Mouse (Mus musculus) adrenal gland, postnatal 10 days (tissue): ENCODE data around the gene Tuft1. TPM values are rescaled to one million over a fixed set of nuclear protein-coding genes. Genes with fewer than 3 reads are reported as not detected.
A peak's percentile ranks its signal among the peaks of the same experiment; 100 is the strongest.
"Not testable (repeated sequence)": the region's sequence is repeated elsewhere in the genome, so short reads cannot be mapped to it uniquely, and the experiment has no call there.

ENCODE experiments used
- DNase-seq: peaks from one replicate; pipeline ENCODE4 v3.0.0; 2021; ENCODE audit warnings: mixed read lengths
- long read RNA-seq, 2 experiments: library from polyadenylated mRNA; stranded (forward); transcript quantifications; one replicate each; pipeline ENCODE4 v2.0.0; 2021
- total RNA-seq, 2 experiments: library from RNA; stranded (reverse); gene quantifications; 2 replicates each; pipeline ENCODE4 v1.2.3; 2021

Gene Tuft1
- total RNA-seq = 1 to 10 TPM; 6.9 to 7.2 TPM
- long read RNA-seq, experiment 1, partial matches to known transcripts = 1 of 12 reads
- long read RNA-seq, experiment 1, other reads (novel, unspliced or antisense) = 8 of 12 reads
- long read RNA-seq, experiment 2, partial matches to known transcripts = 1 of 10 reads
- long read RNA-seq, experiment 2, other reads (novel, unspliced or antisense) = 3 of 10 reads

DNA sequence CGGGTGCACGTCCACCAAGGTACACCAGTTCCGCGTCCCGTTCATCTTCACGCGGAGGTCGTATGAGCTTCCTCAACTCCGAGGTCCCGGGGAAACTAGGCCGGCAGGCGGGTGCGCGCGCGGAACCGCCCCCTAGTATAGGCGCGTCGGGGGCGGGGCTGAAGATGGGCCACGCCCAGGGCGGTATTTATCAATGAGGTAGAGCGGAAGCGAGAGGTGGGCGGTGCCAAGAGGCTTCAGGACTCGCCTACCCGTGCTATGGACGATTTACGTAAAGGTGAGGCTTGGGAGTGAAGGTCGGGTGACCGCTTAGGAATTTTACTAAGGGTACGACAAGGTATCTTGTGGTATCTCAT is at the start of gene Tuft1:
Gene Tuft1, minus strand, starts transcription at position 133 of the 356 bp plus-strand sequence.
- peak; percentile 86 for DNase-seq

- peak; percentile 29 for DNase-seq
Measured at GRCm38 (mm10) chr3:94703364-94703763, 44.7 kb upstream of the Tuft1 start.

- no peak for DNase-seq
Measured at GRCm38 (mm10) chr3:94702856-94703255, 44.2 kb upstream of the Tuft1 start.

GRCm38 (mm10) chr3:94702163-94702810 is 43.6 kb upstream of the Tuft1 start:
- DNase-seq = not testable (repeated sequence)

DNA sequence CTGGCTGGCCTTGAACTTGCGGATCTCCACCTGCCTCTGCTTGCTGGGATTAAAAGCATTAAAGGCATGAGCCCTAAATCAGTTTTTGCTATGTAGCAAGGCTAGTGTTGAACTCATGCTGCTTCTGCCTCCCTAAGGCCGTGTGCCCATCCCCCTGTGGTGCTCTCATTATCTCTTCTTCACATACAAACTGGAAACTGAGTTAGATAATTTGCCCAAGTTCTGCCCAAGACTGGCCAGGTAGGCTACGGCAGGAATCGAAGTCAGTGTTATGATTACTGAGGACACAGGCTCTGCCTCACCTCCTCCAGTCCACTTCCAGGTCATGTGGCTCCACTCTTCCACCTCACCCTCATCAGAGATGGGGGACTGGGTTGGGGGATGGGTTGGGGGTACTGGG is 37.6 kb upstream of the Tuft1 start:
- not testable (repeated sequence) for DNase-seq

GRCm38 (mm10) chr3:94695591-94695990 is 36.9 kb upstream of the Tuft1 start:
- DNase-seq = not testable (repeated sequence)

DNA sequence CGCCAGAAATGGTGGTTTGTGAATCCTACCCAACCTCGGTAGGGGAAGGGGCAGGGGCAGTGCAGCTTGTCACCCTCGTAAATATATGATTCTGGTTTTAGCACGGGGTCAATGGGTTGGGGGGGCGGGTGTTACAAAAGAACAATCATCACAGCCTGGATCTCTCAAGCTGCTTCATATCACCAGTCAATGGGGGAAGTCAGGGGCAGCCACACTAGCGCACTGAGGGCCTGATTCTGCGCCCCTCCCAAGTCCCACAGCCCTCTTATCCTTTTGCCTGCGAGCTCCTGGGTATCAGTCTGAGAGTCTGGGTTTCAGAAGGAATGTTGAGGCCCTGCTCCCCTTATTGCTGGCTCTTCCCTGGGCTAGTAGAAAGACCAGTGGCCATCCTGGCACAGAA is 35.2 kb upstream of the Tuft1 start:
- DNase-seq = not testable (repeated sequence)

DNA sequence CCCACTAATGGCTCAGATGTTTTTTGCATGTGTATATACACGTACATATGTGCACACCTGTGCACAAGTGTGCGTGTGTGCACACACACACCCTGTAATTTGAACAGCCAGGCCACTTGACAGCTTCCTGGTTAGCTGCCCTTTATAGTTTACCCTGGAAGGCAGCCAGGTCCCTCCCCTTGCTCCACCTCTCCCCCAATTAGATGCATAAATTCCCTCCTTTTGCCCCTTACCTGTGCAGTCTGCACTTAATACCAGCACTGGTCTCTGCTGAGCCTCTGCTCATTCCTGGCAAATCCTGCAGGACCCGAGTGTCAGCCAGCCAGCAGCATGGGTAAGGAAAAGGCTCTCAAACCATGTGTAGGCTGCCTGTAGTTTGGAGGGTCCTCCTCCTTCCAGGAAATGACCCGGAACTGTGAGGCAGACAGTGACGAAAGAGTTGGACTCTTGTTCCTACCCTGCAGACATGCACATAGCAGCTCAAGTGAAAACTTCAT is 34.7 kb upstream of the Tuft1 start, which contains the start of gene Selenbp2:
Gene Selenbp2, plus strand, starts transcription at position 228 of the 497 bp plus-strand sequence.
- no peak for DNase-seq

DNA sequence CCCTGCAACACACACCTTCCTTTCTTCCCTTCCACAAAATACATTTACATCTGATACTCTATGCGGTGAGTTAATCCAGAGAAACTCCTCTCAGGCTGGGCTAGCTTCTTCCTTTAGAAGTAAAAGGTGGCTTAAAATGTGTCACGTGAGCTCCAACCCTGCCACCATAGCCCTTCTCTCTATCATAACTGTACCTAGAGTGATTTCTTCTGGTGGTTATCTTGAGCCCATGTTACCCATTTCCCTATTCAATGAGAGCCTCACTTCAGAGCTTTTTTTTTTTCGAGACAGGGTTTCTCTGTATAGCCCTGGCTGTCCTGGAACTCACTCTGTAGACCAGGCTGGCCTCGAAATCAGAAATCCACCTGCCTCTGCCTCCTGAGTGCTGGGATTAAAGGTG is 33.0 kb upstream of the Tuft1 start:
- not testable (repeated sequence) for DNase-seq

GRCm38 (mm10) chr3:94690616-94691247 is 32.1 kb upstream of the Tuft1 start:
- DNase-seq = no peak

DNA sequence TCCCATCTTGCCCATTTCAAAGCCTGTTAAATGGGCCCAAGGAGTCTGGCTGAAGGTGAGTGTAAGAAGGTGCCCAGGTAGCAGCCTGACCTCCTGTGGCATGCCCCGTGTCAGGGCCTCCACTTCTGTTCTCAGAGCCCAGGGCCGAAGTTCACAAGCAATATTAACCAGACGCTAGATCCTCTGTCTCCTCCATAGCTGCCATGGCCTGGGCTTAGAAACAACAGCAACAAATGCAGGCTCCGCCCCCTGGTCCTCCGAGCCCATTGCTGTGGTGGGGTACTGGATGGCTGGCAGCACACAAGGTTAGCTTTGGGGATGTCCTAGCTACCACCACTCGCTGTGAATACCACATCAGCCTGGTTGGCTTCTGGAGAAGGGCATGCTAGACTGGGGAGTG is 31.5 kb upstream of the Tuft1 start:
- DNase-seq = not testable (repeated sequence)

DNA sequence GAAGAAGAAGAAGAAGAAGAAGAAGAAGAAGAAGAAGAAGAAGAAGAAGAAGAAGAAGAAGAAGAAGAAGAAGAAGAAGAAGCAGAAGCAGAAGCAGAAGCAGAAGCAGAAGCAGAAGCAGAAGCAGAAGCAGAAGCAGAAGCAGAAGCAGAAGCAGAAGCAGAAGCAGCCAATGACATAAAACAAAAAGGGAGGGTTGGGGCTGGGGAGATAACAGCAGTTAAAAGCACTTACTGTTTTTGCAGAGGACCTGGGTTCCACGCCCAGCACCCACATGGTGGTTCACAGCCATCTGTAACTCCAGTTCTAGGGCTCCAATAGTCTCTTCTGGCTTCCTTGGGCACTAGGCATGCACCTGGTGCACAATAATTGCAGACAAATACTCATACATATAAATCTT is 30.5 kb upstream of the Tuft1 start:
- not testable (repeated sequence) for DNase-seq

GRCm38 (mm10) chr3:94688698-94689097 is 30.0 kb upstream of the Tuft1 start:
- not testable (repeated sequence) for DNase-seq

- DNase-seq = not testable (repeated sequence)
Measured at GRCm38 (mm10) chr3:94685989-94686772, 27.5 kb upstream of the Tuft1 start.

GRCm38 (mm10) chr3:94683646-94684045 is 25.0 kb upstream of the Tuft1 start:
- DNase-seq = no peak

DNA sequence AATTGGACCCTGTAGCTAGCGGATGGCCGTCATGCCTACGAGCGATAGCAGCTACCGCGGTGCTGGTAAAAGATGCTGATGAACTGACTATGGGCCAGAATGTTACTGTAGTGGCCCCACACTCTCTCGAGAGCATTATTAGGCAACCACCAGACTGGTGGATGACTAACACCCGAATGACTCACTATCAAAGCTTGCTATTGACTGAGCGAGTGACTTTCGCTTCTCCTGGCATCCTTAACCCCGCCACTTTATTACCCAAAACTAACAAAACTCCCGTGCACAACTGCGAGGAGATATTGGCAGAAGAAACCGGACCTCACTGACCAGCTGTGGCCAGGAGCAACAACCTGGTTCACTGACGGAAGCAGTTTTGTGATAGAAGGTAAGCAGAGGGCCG is 22.1 kb upstream of the Tuft1 start:
- no peak for DNase-seq

DNA sequence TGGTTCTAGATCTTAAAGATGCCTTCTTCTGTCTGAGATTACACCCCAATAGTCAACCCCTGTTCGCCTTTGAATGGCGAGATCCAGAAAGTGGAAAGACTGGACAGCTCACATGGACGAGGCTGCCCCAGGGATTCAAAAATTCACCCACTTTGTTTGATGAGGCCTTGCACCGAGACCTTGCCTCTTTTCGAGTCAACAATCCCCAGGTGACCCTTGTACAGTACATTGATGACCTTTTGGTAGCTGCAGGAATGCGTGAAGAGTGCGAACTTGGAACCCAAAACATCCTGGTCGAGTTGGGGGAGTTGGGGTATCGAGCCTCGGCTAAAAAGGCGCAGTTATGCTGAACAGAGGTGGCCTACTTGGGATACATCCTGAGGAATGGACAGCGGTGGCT is 21.4 kb upstream of the Tuft1 start:
- DNase-seq = not testable (repeated sequence)

DNA sequence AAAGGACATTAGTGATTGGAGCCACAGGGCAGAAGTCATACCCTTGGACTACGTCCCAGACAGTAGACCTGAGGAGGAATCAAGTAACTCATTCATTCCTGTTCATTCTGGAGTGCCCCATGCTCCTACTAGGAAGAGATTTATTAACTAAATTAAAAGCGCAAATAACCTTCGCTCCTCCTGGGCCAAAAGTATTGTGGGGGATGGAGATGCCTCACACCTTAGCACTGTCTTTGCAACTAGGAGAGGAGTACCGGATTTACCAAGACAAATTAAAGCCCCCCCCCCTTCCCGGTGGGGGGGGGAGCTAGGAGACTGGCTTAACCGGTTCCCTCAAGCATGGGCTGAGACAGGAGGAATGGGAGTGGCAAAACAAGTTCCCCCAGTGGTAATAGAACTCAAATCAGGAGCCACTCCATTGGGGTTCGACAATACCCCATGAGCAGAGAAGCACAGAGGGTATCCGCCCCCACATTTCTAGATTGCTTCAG is 20.7 kb upstream of the Tuft1 start:
- DNase-seq = no peak

DNA sequence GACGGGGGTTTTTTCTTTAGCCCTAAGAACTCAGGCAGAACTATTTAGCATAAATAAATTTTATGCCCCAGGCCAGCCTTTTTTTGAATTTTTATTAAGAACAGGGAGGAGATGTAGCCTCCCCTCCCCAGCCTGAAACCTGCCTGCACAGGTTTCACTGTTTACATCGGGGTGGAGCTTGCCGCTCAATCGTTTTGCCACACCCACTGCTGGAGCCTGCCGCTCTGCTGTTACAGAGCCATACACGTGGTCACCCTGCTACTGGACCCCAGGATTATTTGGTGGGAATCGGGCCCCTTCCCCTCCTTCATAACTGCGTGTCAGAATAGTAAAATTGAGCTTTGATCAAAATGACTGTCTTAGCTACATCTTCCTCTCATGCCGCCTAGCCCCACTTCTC is 16.4 kb upstream of the Tuft1 start:
- not testable (repeated sequence) for DNase-seq

GRCm38 (mm10) chr3:94665896-94666295 is 7.2 kb upstream of the Tuft1 start:
- DNase-seq = not testable (repeated sequence)

DNA sequence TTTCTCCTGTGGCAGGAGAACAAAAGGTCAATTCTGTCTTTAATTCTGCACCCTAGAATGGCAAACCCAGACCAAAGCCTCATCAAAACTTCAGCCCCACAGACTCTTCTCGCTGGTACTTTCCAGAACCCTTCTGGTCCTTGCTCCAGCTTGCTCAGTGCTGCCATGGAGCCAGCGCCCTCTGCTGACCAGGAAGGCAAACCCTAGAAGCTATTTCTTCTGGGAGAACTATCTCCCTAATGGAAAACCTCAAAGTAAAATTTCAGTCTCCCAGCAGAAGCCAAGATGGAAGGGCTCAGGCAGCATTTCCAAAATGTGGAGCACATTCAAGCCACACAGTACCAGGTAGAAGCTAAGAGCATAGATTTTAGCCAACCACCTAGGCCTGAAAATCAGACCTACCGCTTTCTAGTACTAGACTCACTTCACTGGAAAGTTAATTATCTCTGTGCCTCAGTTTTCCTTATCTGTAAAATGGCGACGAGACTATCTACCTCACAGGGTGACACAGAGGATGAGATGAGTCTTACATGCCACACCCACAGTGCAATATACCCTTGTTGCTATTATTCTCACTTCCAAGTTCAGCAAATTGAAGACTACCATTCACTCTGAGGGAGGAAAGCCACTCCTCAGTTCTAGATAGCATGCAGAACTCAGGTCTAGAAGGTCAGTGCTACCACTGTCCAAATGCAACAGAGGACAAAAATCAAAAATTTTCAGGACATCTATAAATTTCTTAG is 6.6 kb upstream of the Tuft1 start:
- not testable (repeated sequence) for DNase-seq

GRCm38 (mm10) chr3:94660841-94661240 is 2.2 kb upstream of the Tuft1 start:
- DNase-seq = not testable (repeated sequence)
